Mouse (Mus musculus) WW6 (cell line): ENCODE measurements around the gene Zbtb6.

ENCODE experiments used
- DNase-seq: peaks from one replicate; pipeline ENCODE4 v3.0.0-alpha.2; 2013; ENCODE audit warnings: low read depth, low spot score

Gene Zbtb6

DNA sequence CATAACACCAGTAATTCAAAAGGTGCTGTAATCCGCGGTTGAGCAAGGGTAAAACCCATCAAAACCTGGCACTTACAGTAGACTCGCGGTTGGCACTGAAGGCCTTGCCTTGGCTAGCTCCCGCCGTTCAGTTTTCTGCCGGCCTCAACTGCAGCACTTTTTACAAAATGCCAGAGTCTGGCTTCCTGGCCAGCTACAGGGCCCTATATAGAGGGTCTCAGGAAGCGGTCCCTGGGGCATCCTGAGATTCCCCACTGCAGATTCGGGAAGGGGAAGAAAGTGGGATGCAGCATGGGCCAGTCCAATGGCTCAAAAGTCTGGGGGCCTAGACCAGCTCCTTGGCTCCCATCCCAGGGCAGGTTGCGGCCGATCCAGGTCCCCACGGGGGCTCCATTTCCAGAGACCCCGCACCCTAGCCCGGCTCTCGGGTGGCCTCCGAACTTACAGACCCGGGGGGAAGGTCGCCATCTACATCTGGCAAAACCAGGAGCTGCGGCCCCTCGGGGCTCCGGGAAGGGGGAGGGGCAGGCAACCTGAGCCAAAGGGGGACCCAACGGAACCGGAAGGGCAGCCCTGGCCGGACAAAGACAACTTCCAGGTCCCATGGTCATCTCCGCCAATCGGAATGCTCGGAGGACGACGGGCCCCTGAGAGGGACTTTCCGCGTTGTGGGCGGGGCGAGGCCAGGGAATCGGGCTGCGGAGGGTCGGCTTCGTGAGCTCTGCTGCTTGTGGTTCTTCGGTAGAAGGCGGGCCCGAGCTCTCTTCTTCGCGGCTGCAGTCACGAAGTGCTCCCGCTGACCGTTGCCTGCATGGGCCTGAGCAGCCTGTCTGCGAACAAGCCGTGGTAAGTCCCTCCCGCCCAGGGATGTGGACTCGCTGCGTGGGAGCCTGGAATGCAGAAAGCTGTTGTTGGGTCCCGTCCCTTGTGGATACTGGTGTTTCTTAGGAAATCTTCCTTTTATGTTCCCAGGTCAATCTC, at the start of gene Zbtb6, which contains the start of the genes Zbtb26 and Rabgap1:
TSS of gene Zbtb6 (minus strand) at position 561 of the 981 bp plus-strand sequence.
TSS of gene Zbtb26 (minus strand) at position 525 of the 981 bp plus-strand sequence.
TSS of gene Rabgap1 (plus strand) at position 669 of the 981 bp plus-strand sequence.
- DNase-seq: peak; percentile 86

DNA sequence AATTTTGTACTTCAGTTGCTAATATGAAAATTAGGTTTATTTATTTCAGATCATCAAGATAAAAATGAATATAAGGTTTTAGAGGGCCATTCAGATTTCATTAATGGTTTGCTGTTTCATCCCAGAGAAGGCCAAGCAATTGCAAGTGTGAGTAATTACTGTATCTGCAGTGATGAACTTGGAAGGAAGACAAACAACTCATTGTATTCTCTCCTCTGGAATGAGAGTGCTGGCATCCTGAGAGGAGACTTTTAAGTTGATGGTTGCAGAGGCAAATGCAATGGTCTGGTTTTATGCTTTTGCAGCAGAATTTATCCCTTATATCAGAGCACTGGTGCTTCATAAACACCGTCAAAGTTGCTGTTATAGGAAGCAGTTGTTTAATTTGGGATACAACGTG, 46.0 kb upstream of the Zbtb6 start:
- DNase-seq: no peak

GRCm38 (mm10) chr2:37486408-37486807, 43.4 kb upstream of the Zbtb6 start:
- no peak for DNase-seq

DNA sequence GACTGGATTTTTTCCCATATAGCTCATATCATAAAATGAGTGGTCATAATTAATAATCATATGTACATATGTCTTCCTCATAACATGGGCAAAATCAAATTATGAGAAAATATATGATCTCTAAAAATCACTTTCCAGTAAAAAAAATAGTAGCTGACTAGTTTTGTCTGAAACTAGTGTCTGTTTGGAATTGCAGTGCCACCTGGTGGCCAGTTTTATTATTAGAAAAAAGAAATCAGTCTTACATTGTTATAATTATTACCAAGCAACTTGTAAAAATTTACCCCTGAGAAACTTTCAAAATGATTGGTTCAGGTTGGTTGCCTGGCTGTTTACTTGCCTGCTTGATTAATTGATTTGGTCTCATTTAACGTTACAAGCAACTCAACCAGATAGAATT, 42.4 kb upstream of the Zbtb6 start:
- DNase-seq: no peak

- no peak for DNase-seq
Observed at GRCm38 (mm10) chr2:37484165-37484564, 41.2 kb upstream of the Zbtb6 start.

DNA sequence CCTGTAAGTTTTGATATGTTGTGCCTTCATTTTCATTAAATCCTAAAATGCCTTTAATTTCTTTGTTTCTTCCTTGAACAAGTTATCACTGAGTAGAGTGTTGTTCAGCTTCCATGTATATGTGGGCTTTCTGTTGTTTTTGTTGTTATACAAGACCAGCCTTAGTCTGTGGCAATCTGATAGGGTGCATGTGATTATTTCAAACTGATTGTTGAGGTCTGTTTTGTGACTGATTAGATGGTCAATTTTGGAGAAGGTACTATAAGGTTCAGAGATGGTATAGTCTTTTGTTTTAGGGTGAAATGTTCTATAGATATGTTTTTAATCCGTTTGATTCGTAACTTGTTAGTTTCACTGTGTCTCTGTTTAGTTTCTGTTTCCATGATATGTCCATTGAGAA, 37.1 kb upstream of the Zbtb6 start:
- no peak for DNase-seq

DNA sequence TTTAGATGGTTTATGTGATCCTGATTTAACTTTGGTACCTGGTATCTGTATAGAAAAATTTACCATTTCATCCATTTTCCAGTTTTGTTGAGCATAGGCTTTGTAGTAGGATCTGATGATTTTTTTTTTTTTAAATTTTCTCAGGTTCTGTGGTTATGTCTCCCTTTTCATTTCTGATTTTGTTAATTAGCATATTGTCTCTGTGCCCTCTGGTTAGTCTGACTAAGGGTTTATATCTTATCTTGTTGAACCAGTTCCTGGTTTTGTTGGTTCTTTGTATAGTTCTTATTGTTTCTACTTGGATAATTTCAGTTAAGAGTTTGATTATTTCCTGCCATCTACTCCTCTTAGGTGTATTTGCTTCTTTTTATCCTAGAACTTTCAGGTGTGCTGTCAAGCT, 36.6 kb upstream of the Zbtb6 start:
- no peak for DNase-seq

DNA sequence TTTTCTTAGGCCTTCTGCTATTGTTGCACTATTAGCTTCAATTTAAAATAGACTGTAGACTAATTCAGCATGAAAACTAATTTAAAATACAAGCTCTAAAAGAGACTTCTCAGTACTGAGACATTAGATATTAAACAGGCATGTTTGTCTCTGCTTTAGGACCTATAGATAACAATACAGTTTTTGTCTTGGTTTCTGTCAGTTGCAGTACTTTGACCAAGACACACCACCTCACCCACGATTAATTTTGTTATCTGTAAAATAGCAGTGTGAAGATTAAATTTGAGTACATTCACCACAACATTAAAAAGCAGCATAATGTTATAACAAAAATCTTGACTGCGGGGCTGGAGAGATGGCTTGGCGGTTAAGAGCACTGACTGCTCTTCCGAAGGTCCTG, 23.3 kb upstream of the Zbtb6 start:
- no peak for DNase-seq

DNA sequence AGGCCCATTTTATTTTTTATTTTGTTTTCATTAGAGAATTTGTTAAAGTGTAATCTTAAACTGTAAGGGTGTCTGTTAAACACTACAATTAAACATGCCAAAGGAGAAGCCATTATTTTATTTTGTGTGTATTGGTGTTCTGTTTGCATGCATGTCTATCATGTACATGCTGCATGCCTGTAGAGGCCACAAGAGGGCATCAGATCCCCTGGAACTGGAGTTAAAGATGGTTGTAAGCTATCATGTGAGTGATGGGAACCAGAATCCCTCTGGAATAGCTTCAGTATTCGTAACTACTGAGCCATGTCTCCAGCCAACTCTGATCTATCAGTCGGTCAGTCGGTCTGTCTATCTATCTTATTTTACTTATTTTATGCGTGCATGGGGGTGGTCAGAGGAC, 17.7 kb upstream of the Zbtb6 start:
- no peak for DNase-seq

DNA sequence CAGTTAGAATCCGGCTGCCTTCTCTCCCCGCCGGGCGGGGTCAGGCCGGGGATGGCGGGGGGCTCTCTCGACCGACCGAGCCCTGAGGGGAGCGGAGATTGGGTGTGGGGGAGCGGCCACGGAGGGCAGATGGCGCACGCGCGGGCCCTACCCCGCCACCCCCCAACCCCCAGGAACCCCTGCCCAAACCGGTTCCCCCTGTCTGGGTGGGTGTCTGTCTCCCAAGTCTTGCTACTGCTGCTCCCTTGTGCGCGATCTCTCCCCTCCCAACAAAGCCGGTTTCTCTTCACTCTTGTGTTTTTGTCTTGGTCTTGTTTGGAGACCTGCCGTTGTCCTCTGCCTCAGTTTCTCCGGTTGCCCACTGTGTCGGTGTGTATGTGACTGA, 9.4 kb upstream of the Zbtb6 start:
- DNase-seq: no peak

GRCm38 (mm10) chr2:37451667-37452375, 8.8 kb upstream of the Zbtb6 start:
- peak; percentile 87 for DNase-seq

GRCm38 (mm10) chr2:37431609-37432008, 11.4 kb downstream of the Zbtb6 start:
- no peak for DNase-seq

GRCm38 (mm10) chr2:37430593-37431464, 12.1 kb downstream of the Zbtb6 start:
- DNase-seq: no peak

DNA sequence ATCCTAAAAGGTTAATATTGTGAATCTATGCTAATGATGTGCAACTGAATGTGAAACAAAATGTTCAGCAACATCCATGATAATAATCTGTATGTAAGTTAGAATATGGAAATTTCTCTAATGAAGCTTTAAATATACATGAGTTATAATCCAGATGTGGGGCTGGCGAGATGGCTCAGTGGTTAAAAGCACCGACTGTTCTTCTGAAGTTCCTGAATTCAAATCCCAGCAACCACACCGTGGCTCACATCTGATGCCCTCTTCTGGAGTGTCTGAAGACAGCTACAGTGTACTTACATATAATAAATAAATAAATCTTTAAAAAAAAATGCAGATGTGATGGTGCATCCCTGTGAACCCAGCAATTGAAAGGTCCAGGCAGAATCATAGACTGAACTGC, 19.3 kb downstream of the Zbtb6 start:
- no peak for DNase-seq

DNA sequence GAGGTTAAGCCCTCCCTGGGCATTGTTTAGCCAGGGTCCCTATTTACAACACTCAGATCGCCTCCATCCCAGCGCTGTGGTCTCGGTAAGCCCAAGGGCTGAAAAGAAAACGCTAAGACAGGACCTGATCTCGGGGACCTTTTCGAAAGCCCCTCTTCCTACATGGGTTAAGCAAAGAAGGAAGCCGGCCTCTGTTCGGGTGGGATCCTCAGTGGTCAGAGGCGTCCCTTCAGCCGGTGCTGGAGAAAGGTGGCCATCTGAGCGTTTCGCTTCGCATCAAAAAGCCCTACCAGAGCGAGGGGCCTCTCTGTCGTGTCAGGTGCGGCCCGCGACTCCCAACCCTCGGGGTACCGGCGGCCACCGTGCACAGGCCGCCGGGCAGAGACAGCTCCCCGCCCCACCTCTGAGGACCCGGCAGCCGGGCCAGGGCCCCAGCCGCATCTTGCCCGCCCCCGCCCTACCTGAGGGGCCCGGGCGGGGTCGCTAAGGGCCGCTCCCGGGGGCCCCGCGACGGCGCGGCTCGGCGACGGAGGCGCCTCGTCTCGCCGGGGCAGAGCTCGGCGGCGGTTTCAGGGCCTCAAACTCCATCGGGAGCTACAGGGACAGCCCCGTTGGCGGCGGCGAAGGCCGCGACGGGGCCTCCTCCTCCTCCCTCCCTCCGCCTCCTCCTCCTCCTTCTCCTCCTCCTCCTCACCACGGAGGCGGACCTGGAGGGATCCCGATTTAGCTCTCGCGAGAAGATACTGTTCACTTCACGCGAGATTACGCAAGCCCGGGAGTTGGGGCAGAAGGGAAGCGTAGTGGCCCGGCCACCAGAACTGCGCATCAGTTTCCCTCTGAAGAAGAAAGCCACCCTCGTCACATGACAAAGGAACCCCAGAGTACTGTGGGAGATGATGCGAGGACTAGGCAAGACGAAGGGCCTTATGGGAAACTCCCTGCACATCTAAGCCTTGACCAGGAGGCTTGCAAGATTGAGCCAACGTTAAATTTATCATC, 20.4 kb downstream of the Zbtb6 start, which contains the start of gene Rc3h2:
TSS of gene Rc3h2 (minus strand) at position 598 of the 999 bp plus-strand sequence.
- peak; percentile 94 for DNase-seq

- DNase-seq: no peak
Observed at GRCm38 (mm10) chr2:37421903-37422302, 21.1 kb downstream of the Zbtb6 start.

GRCm38 (mm10) chr2:37395539-37395938, 47.4 kb downstream of the Zbtb6 start:
- DNase-seq: no peak

DNA sequence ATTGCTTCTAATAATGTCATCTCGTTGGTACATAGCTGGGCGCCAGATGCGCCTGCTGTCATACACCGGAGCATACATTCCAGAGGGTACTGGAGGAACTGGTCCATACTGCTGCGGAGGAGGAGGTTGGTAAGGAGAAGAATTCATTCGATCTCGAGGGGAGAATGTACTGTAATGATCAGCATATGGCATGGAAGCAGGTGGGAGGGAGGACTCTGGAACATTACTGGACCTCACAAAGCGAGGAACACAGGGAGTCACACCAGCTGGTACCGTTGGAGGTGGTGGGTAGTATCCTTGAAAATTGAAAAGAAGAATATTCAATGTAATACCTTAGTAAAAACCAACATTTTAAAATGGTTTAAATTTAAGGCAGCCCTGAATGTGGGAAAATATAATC, 60.0 kb downstream of the Zbtb6 start:
- no peak for DNase-seq

GRCm38 (mm10) chr2:37380189-37380588, 62.8 kb downstream of the Zbtb6 start:
- DNase-seq: peak; percentile 24

DNA sequence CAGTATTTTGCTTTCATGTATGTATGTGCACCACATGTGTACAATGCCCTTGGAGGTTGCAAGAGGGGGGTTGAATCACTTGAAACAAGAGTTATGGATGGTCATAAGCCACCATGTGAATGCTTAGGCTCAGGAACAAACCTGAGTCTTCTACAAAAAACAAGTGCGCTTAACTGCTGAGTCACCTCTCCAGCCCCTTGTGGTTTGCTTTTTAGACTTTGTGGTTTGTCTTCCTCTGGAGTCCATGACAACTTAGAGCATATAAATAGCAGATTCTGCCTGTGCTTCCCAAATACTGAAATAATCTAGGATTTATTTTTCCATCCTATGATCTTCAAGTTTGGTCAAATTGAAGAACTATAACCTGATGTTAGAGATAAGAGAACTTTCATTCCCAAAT, 67.0 kb downstream of the Zbtb6 start:
- DNase-seq: no peak
